Mouse (Mus musculus) brain, embryonic 18.5 days (tissue): ENCODE data around the gene Trim38.
A peak's percentile ranks its signal among the peaks of the same experiment; 100 is the strongest.
"Not testable (repeated sequence)": the region's sequence is repeated elsewhere in the genome, so short reads cannot be mapped to it uniquely, and the experiment has no call there.

Experiments
- DNase-seq: peaks from one replicate; pipeline ENCODE4 v3.0.0-alpha.2; 2012; ENCODE audit warnings: low read depth, low spot score

Trim38 gene

GRCm38 (mm10) chr13:23746201-23747080 is 23.3 kb upstream of the Trim38 start, which contains the start of gene Hist1h2bb:
Hist1h2bb (plus strand) TSS chr13:23746734.
- DNase-seq, result peak; percentile 91

- DNase-seq, result no peak
These were observed 22.4 kb upstream of the Trim38 start for GRCm38 (mm10) chr13:23747081-23747891.

DNA sequence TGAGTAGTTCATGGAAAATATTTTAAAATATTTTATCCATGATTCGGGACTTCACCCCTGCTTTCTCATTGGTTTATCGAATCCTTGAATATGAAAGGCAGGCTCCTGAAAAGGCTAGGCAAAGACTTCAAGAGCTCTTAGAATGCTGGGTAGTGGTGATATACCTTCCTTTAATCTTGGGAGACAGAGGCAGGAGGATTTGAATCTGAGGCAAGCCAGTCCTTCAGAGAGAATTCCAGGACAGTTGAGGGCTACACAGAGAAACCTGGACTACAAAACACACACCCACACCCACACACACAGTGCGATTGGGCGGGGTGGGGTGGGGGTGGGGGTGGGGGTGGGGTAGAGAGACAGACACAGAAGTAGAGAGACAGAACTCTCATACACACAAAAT is 21.8 kb upstream of the Trim38 start:
- DNase-seq, result no peak

DNA sequence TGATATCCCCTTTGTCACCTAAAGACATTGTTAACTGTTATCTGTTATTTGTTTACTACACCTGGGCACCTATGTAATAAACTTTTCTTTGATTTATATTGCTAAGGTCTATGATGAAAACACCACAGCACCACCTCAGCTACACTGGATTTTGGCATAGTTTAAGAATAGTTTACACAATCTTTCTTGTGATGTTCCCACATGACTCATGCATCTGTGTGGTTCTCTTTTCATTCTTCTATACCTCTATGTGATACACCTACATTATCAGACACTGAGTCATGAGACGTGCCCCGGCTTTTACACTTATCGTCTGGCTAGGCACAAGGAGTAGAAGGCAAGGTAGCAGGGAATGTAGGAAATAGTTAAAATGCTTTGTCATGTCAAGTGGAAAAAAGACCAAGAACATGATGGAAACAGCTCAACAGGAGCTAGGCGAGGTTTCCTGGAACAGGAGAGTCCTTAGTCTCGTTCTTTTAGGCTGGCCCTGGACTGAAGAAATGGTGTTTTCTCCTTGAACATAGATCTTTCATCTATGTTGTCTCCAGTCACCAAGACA is 20.1 kb upstream of the Trim38 start:
- DNase-seq, result no peak

- not testable (repeated sequence) for DNase-seq
These were observed 18.8 kb upstream of the Trim38 start, which contains the start of gene Hist1h2ab for GRCm38 (mm10) chr13:23750839-23751477. Hist1h2ab (plus strand) TSS chr13:23751126.

GRCm38 (mm10) chr13:23751478-23751956 is 18.2 kb upstream of the Trim38 start:
- no peak for DNase-seq

- not testable (repeated sequence) for DNase-seq
These were observed 17.5 kb upstream of the Trim38 start, which contains the start of gene Hist1h3b for GRCm38 (mm10) chr13:23752067-23752741. Hist1h3b (plus strand) TSS chr13:23752267.

DNA sequence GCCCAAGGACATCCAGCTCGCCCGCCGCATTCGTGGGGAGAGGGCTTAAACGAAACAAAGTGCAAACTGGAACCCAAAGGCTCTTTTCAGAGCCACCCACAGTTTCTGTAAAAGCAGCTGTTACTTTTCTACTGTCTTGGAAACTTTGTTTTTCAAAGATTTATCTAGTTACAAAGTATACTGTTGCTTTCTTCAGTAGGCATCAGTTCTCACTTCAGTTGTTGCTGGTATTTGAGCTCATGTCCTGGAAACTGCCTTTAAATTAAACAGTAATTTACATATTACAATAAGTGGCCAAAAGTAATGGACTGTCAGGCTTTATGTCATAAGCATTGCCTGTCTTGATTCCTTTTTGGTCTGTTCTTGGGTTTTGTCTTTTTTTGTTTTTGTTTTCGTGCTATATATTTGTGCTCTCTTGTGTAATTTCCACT is 17.0 kb upstream of the Trim38 start:
- no peak for DNase-seq

GRCm38 (mm10) chr13:23753314-23754078 is 16.2 kb upstream of the Trim38 start:
- DNase-seq, result no peak

DNA sequence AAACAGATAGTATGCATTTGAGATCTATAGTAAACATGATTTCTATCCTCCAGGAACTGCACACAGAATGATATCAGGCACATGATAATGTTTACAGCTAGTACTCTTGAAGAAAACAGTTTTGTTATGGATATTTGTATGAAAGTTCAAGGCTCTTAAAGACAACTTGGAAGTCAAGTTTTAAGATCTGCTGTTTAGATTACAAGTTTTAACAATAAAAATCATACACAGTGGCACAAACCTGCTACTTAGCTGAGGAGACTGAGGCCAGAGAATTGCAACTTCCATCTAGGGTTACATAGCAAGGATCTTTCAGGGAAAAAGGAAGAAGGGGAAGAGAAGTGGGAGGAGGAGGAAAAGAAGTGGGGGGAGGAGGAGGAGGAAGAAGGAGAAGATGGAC is 14.7 kb upstream of the Trim38 start:
- DNase-seq, result no peak

- DNase-seq, result peak; percentile 94
These were observed 12.9 kb upstream of the Trim38 start, which contains the start of gene Hist1h4b for GRCm38 (mm10) chr13:23756790-23757189. Hist1h4b (plus strand) TSS chr13:23757013.

DNA sequence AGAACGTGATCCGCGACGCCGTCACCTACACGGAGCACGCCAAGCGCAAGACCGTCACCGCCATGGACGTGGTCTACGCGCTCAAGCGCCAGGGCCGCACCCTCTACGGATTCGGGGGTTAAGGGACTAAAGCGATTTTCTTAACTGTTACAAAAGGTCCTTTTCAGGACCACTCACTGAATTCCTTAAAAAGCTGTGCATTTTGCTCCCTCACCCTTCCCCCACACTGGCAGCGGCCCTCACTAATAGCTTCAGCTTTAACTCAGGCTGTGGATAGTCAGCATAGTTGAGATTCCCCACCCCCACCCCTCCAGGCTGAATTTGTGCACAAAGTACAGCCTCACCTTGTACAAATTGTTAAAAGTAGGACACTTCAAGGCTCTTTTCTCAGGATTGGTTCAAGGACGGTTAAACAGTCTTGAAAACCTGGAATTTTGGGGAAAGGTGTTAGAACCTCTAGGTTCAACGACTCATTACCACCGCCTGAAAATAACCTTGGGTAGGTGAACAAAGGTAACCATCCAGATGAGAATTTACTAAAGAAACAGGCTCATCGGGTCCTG is 12.4 kb upstream of the Trim38 start:
- no peak for DNase-seq

GRCm38 (mm10) chr13:23757921-23758320 is 11.8 kb upstream of the Trim38 start:
- DNase-seq, result no peak

DNA sequence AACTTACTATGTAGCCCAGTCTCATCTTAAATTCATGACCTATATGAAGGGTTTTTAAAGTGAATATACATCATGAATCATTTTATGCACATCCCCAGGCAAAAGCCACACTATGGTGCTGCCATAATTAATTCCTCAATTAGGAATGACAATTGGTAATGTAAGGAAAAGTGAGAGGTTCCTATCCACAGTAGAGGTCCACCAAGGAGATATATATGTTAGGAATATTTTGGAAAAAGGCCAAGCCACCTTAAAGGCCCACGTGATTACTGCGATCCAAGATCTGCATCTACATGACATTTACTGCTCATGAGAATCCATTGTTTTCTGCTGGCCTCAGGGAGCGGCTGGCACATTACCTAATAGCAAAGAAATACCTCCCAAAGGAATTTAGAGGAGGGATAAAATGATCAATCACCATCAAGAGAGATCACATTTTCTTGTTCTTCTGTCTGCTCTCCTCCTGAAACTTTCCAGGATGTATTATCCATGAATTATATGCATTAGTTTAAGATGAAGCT is 10.4 kb upstream of the Trim38 start:
- DNase-seq, result no peak

GRCm38 (mm10) chr13:23759916-23760239 is 9.8 kb upstream of the Trim38 start:
- DNase-seq, result no peak

DNA sequence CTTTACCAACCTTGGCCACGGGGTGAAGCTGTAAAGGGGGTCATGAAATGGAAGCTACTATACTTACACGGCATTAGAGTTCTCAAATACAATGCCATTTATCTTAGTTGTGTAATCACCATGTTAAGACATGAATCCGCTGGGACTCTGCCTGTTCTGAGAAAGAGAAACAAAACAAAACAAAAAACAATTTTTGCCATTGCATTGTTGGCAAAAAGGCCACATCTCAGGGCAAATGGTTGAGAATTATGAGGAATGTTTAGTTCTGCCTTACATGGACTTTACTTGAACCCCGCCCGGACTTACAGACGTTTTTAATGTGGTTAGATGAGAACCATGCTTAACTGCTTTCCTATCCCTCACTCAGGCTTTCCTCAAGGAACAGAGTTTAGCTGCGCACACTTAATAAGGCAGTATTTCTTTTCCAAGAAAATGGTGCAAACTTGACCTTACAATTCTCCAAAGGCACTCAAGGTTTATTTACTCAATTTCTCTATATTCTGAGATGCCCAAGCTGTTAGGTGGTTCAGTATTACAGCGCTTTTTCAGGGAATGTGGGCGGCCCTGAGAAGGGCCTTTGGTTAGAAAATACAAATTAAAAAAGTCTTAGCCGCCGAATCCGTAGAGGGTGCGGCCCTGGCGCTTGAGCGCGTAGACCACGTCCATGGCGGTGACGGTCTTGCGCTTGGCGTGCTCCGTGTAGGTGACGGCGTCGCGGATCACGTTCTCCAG is 9.3 kb upstream of the Trim38 start:
- DNase-seq, result no peak

GRCm38 (mm10) chr13:23760972-23761864 is 8.5 kb upstream of the Trim38 start, which contains the start of gene Hist1h4a:
Hist1h4a (minus strand) TSS chr13:23761230.
- peak; percentile 97 for DNase-seq
